Mouse (Mus musculus) liver, embryonic 12.5 days (tissue): ENCODE data around the gene Ctnnd2. TPM values are rescaled to one million over a fixed set of nuclear protein-coding genes. Genes with fewer than 3 reads are reported as not detected.

Source experiments
- ATAC-seq: fragments of 200-750 bp; cut with Nextera tagmentation; 2 replicates; pipeline ENCODE4 v1.8.0; 2017; ENCODE audit warnings: moderate number of reproducible peaks, mild to moderate bottlenecking, moderate library complexity
- H3K27ac ChIP-seq: fragments of 300-500 bp; sonication (generic); 2 replicates; pipeline ENCODE4 v1.5.1; 2016; ENCODE audit warnings: mild to moderate bottlenecking
- H3K27me3 ChIP-seq: fragments of 300-500 bp; sonication (generic); replicated peaks from 2 replicates; pipeline ENCODE4 v1.6.1; 2016; ENCODE audit warnings: mild to moderate bottlenecking, moderate library complexity
- H3K36me3 ChIP-seq: fragments of 300-500 bp; sonication (generic); 2 replicates; pipeline ENCODE4 v1.6.1; 2016; ENCODE audit warnings: mild to moderate bottlenecking, moderate library complexity
- H3K4me1 ChIP-seq: fragments of 300-500 bp; sonication (generic); 2 replicates; pipeline ENCODE4 v1.6.1; 2016
- H3K4me2 ChIP-seq: fragments of 300-500 bp; sonication (generic); 2 replicates; pipeline ENCODE4 v1.6.1; 2016; ENCODE audit warnings: mild to moderate bottlenecking, moderate library complexity
- H3K4me3 ChIP-seq: fragments of 300-500 bp; sonication (generic); 2 replicates; pipeline ENCODE4 v1.5.1; 2016; ENCODE audit warnings: mild to moderate bottlenecking, moderate library complexity
- H3K9ac ChIP-seq: fragments of 300-500 bp; sonication (generic); 2 replicates; pipeline ENCODE4 v1.6.1; 2016; ENCODE audit warnings: mild to moderate bottlenecking, moderate library complexity
- H3K9me3 ChIP-seq: fragments of 300-500 bp; sonication (generic); replicated peaks from 2 replicates; pipeline ENCODE4 v1.6.1; 2016; ENCODE audit warnings: mild to moderate bottlenecking, moderate library complexity
- WGBS: fragments of 180-500 bp; shearing (Covaris S2); methylation state at CpG from one replicate; pipeline ENCODE4 v1.1.7; 2016; ENCODE audit not compliant: insufficient replicate concordance; 5-methylcytosine and 5-hydroxymethylcytosine counted together
- polyA plus RNA-seq: library from polyadenylated mRNA; unstranded; fragments of >200 nt; fragmentation: Nextera tagmentation; extraction: Ambion mirVana; gene quantifications from 2 replicates; pipeline ENCODE4 v1.2.1, GENCODE M21; 2016

Gene Ctnnd2
- polyA plus RNA-seq, 1 experiment from 2014 or later, result 0.35 TPM

DNA sequence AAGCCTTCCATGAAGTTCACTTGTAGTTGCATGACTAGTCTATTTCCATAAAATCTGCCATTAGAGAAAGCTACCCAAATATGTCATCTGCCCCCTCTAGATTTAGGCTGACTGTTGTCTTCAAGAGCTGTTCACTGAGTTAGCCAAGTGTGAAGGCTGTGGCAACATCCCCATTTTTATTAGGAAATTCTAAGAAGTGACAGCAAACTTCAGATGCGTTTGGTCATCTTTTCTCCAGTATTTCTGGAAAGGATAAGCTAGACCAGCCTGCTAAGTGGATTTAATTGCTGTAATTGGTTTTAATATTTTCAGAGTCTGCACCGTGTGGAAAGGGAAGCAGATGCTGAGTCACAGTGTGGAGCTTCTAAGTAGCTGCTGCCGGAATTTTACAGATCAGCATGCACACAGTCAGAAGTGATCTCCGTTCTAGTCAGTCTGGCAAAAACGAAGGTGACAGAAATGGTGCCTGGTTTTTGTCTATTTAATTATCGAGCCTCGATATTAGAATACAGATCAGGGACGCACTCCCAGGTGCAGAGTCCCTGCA is 397.9 kb downstream of the Ctnnd2 start:
- no peaks in the 10 kb centered on the region for H3K9me3 ChIP-seq
- H3K9ac ChIP-seq, result no peak overlapping the region
- H3K4me3 ChIP-seq, result no peak overlapping the region
- no peak overlapping the region for H3K4me2 ChIP-seq
- H3K4me1 ChIP-seq, result no peaks in the 10 kb centered on the region
- 63% methylated on average over 8 of the region's 8 CpGs for WGBS
- H3K36me3 ChIP-seq, result no peaks in the 10 kb centered on the region
- ATAC-seq, result no peak
- H3K27me3 ChIP-seq, result no peaks in the 10 kb centered on the region
- no peak overlapping the region for H3K27ac ChIP-seq

DNA sequence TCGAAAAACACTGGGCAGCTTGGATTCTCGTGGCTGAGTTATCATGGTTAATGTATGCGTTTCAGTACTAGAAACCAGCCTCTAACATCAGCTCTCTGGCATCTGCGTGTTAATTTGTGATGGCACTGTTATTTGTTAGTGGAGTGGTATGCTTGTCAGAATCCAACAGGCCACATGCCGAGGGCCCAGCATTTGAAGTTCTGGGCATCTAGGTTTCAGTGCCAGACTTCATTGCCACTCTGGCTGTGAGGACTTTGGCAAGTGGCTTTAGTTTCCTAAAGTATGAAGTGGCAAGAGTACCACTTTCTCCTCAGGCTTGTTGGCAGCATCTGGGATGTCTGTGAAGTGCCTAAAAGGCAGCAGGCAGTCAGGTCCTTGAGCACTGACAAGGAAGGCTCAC is 415.1 kb downstream of the Ctnnd2 start:
- no peaks in the 10 kb centered on the region for H3K9me3 ChIP-seq
- H3K4me2 ChIP-seq, result no peak overlapping the region
- no peak for ATAC-seq
- no peak overlapping the region for H3K27ac ChIP-seq
- no peaks in the 10 kb centered on the region for H3K27me3 ChIP-seq
- H3K4me3 ChIP-seq, result no peak overlapping the region
- no peaks in the 10 kb centered on the region for H3K36me3 ChIP-seq
- no peak overlapping the region for H3K9ac ChIP-seq
- 71% methylated on average over 5 of the region's 5 CpGs for whole genome bisulfite sequencing
- H3K4me1 ChIP-seq, result no peaks in the 10 kb centered on the region

DNA sequence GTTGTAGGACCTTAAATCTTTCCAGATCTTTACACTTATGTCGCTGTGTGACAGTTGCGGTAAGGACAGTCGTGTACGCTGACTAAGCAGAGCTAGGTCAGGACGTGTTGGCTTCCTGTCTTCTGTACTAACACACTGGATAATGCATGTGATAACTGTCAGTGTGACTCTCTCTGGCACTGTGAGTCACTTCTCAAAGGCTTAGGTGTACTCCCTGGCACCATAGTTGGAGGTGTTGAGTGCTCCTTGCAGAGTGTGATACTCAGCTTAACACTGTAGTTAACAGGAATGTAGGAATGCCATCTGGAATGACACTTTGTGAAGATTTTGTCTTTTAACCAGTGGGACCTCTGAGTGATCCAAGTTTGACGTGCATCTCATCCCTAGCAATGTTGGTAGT is 418.5 kb downstream of the Ctnnd2 start:
- no peaks in the 10 kb centered on the region for H3K4me1 ChIP-seq
- ATAC-seq, result no peak
- 79% methylated on average over 6 of the region's 6 CpGs for WGBS

DNA sequence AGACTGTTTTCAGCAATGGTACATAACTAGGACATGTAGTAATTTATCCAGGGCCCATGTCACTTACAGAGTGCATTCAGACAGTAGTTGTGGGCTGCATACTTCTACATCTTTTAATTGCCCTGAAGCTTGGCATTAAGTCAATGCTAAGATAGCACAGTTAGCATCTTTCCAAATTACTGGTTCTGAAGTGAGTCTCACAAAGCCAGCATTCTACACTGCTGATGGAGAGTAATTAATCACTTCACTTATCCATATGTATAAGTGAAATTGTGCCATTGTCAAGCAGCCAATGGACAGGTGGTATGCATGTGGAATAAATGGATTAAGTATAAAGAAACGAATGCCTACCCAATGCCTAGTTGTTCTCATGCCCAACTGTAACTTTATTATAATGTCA is 423.1 kb downstream of the Ctnnd2 start:
- Histone ChIP-seq H3K4me1 (no peaks in the 10 kb centered on the region), H3K36me3 (no peaks in the 10 kb centered on the region), H3K4me2 (no peak overlapping the region), H3K4me3 (no peak overlapping the region), H3K9me3 (no peaks in the 10 kb centered on the region), H3K27ac (no peak overlapping the region), H3K27me3 (no peaks in the 10 kb centered on the region), H3K9ac (no peak overlapping the region)
- WGBS, result 58% methylated on average over 1 of the region's 1 CpGs
- ATAC-seq, result no peak

More for the DNA sequence above, 418.5 kb downstream of the Ctnnd2 start:
- H3K4me3 ChIP-seq, result no peak overlapping the region
- no peak overlapping the region for H3K4me2 ChIP-seq
- no peaks in the 10 kb centered on the region for H3K36me3 ChIP-seq
- no peaks in the 10 kb centered on the region for H3K27me3 ChIP-seq
- no peak overlapping the region for H3K9ac ChIP-seq
- H3K9me3 ChIP-seq, result no peaks in the 10 kb centered on the region
- H3K27ac ChIP-seq, result no peak overlapping the region

DNA sequence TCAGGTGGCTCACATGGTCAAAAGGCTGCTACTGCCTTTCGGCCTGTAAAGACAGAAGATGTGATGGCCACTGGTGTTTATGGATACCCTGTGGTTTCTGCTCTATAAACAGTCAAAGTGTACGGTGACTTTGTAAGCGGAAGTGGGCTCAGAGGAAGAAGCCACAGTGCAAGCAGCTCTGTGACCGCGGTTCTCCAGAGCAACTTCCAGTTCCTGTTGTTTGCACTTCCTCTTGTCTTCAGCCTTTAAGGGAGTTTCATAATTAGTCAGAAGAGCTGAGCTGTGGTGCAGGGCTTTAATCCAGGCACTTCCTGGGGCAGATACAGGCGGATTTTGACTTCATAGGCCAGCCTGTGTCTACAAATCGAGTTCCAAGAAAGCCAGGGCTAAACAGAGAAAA is 438.2 kb downstream of the Ctnnd2 start:
- no peaks in the 10 kb centered on the region for H3K36me3 ChIP-seq
- no peak overlapping the region for H3K4me2 ChIP-seq
- H3K27ac ChIP-seq, result no peak overlapping the region
- 20% methylated on average over 7 of the region's 7 CpGs for WGBS
- no peak overlapping the region for H3K9ac ChIP-seq
- no peaks in the 10 kb centered on the region for H3K27me3 ChIP-seq
- H3K4me1 ChIP-seq, result no peaks in the 10 kb centered on the region
- no peak for ATAC-seq
- H3K4me3 ChIP-seq, result no peak overlapping the region
- no peaks in the 10 kb centered on the region for H3K9me3 ChIP-seq

DNA sequence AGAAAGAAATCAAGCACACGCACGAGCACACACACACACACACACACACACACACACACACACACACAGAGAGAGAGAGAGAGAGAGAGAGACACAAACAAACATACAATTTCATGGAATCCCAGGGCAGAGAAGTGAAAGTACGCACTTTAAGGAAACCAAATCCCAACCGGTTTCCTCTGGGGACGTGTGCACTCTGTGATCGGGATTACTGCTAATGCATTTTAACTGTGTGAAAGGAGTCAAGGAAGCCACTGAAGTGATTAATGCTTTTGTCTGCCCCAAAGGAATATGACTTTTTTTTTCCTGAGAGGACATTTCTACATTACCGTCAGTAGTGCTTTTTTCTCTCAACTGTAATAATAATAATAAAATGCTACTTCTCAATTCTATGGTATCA is 443.1 kb downstream of the Ctnnd2 start:
- H3K4me2 ChIP-seq, result no peak overlapping the region
- H3K4me3 ChIP-seq, result no peak overlapping the region
- H3K9ac ChIP-seq, result no peak overlapping the region
- no peaks in the 10 kb centered on the region for H3K27me3 ChIP-seq
- H3K27ac ChIP-seq, result no peak overlapping the region
- H3K9me3 ChIP-seq, result no peaks in the 10 kb centered on the region
- 67% methylated on average over 7 of the region's 7 CpGs for WGBS
- no peaks in the 10 kb centered on the region for H3K36me3 ChIP-seq
- no peak for ATAC-seq
- H3K4me1 ChIP-seq, result no peaks in the 10 kb centered on the region

DNA sequence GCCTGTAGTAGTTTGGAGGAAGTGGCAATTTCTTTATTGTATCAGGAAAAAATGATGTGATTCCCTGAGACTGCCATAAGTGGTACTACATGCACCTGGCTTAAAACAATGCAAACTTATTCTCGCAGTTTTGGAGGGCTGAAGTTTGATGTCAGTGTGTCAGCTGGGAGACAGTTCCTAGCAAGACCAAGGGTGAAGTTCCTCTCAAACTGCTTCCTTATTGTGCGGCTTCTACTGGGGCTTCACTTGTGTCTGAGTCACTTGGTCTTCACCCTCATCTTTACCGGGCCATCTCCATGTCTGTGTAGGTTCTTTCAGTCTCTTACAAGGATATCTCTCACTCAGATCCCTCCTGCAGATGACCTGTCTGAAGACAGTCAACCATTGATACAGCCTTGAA is 444.5 kb downstream of the Ctnnd2 start:
- no peak for ATAC-seq
- no peaks in the 10 kb centered on the region for H3K27me3 ChIP-seq
- H3K9ac ChIP-seq, result no peak overlapping the region
- H3K4me2 ChIP-seq, result no peak overlapping the region
- no peaks in the 10 kb centered on the region for H3K4me1 ChIP-seq
- no peaks in the 10 kb centered on the region for H3K9me3 ChIP-seq
- no peak overlapping the region for H3K4me3 ChIP-seq
- no peaks in the 10 kb centered on the region for H3K36me3 ChIP-seq
- WGBS, result 45% methylated on average over 3 of the region's 3 CpGs
- H3K27ac ChIP-seq, result no peak overlapping the region

DNA sequence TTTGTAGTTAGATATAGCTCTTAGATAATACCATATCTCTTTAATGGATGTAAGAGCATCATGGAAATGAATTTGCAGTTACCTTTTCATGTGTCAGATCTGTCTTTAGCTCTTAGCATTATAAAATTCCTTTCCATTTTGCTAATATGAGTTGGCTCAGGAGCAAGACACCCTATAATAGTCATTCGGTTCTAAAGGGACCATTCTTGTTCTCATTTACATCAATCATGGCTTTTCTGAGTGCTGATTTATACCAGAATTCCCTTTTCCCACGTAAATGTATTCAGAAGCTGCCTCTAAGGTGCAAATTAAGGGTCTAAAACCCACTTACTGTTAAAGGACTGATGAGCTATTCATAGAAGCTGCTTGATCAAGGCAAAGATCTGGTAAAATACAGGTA is 445.5 kb downstream of the Ctnnd2 start:
- Histone ChIP-seq H3K36me3 (no peaks in the 10 kb centered on the region), H3K27me3 (no peaks in the 10 kb centered on the region), H3K4me2 (no peak overlapping the region), H3K4me1 (no peaks in the 10 kb centered on the region), H3K9me3 (no peaks in the 10 kb centered on the region), H3K27ac (no peak overlapping the region), H3K4me3 (no peak overlapping the region), H3K9ac (no peak overlapping the region)
- ATAC-seq, result no peak
- WGBS, result 66% methylated on average over 2 of the region's 2 CpGs

DNA sequence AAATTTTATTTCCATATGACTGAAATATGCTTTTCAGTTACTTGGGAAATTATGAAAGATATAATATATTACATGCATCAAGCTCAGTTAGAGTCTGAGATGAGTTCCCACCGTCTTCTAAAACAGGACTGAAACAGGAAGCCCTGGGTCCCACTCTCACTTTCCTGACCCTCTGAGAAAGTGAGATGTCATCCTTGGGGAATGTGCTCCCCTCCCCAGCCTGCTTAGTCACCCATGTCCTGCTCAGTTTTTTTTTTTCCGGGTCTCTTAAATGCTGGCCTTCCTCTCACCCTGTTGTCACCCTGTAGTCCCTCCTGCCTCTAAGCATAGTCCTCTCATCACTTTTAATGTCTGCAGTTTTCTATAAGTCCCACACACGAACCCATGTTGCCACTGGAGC is 456.1 kb downstream of the Ctnnd2 start:
- no peak for ATAC-seq
- WGBS, result 24% methylated on average over 3 of the region's 3 CpGs
- no peaks in the 10 kb centered on the region for H3K36me3 ChIP-seq

DNA sequence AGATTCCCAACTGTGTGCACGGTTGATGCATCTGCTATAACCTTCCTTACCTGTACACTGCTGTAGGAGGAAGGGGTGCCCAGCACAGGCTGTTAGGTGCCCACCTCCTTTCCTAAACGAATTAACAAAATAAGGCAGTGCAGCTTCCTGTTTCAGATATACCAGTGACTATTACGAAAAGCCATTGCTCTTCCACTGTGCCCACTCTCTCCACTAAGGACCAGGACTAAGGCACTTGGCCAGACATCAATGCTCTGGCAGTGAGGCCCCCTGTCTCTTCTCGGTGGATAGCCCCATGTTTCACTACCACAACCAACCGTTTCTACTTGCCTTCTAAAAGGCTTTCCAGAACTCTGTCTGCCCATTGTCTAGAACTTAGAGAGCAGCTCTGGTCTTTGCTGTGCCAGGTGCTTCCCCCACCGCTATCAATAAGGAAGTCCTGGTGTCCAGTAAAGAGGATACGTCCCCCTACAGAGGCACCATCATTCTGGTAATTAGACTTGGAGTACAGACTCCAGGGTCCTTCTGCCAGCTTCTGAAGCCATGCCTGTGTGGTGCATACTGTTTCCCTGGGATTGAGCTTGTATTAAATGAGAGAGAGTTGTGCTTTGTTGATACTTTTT is 459.8 kb downstream of the Ctnnd2 start:
- Histone ChIP-seq H3K36me3 (no peaks in the 10 kb centered on the region), H3K4me3 (no peak overlapping the region), H3K9me3 (no peaks in the 10 kb centered on the region), H3K27me3 (no peaks in the 10 kb centered on the region), H3K9ac (no peak overlapping the region), H3K4me2 (no peak overlapping the region), H3K4me1 (no peaks in the 10 kb centered on the region), H3K27ac (no peak overlapping the region)
- no peak for ATAC-seq
- WGBS, result 48% methylated on average over 7 of the region's 7 CpGs

More for the DNA sequence above, 456.1 kb downstream of the Ctnnd2 start:
- no peaks in the 10 kb centered on the region for H3K27me3 ChIP-seq
- no peak overlapping the region for H3K4me3 ChIP-seq
- no peak overlapping the region for H3K9ac ChIP-seq
- no peak overlapping the region for H3K4me2 ChIP-seq
- no peaks in the 10 kb centered on the region for H3K9me3 ChIP-seq
- no peak overlapping the region for H3K27ac ChIP-seq
- no peaks in the 10 kb centered on the region for H3K4me1 ChIP-seq

DNA sequence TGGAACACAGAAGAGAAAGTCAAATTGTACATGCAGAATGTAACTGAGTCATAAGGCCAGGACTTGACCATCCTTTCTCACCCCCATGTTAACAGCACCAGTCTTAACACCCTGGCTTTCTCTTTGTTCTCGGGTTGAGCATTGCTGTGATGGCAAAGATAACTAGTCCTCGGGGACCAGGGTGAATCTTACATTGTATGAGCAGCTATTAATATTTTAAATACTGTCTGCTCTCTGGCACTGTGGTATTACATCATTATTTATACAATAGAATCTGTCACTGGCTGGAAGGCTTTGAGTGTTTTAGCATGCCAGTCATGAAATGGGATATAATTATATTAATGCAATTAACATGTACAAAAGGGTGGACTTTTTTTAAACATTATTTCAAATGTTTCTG is 461.5 kb downstream of the Ctnnd2 start:
- ATAC-seq, result no peak
- 39% methylated on average over 2 of the region's 2 CpGs for WGBS
- Histone ChIP-seq H3K4me2 (no peak overlapping the region), H3K9me3 (no peaks in the 10 kb centered on the region), H3K9ac (no peak overlapping the region), H3K27ac (no peak overlapping the region), H3K4me3 (no peak overlapping the region), H3K4me1 (no peaks in the 10 kb centered on the region), H3K36me3 (no peaks in the 10 kb centered on the region), H3K27me3 (no peaks in the 10 kb centered on the region)

DNA sequence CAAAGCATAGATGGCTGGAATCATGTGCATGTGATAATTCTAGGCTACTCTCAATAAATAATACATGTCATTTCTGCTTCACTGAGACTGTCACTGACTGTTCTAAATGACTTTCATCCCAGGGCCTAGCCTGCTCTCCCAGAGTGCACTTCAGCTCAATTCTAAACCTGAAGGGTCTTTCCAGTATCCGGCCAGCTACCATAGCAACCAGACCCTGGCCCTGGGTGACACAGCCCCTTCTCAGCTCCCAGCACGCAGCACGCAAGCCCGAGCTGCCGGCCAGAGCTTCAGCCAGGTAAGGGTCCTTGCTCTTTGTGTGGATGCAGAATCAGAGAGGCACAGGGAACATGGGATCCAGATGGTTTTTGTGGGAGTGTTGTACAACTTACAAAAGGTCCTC is 462.1 kb downstream of the Ctnnd2 start:
- 66% methylated on average over 5 of the region's 5 CpGs for WGBS
- Histone ChIP-seq H3K9me3 (no peaks in the 10 kb centered on the region), H3K9ac (no peak overlapping the region), H3K36me3 (no peaks in the 10 kb centered on the region), H3K27me3 (no peaks in the 10 kb centered on the region), H3K4me2 (no peak overlapping the region), H3K4me1 (no peaks in the 10 kb centered on the region), H3K4me3 (no peak overlapping the region), H3K27ac (no peak overlapping the region)
- no peak for ATAC-seq

DNA sequence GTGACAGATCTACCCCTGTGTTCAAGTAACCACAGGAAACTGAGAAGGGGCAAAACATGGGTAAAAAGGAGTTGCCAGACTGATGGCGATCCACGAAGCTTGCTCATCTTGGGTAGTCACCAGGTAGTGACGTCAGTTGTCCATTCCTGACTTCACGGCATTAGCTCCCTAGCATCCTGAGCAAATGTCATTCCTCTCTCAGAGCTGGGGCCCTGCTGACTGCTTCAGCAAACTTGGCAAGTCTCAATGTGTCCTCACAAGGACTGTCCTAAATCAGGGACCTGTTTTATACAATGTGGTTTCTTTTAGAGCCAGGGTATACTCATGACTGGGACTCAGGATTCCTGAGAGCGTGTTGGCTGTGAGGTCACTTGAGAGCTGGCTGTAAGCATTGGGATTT is 468.3 kb downstream of the Ctnnd2 start:
- H3K4me1 ChIP-seq, result no peaks in the 10 kb centered on the region
- peaks cover 11% of the 10 kb centered on the region for H3K27me3 ChIP-seq
- no peak overlapping the region for H3K27ac ChIP-seq
- no peak for ATAC-seq
- no peak overlapping the region for H3K4me2 ChIP-seq
- H3K36me3 ChIP-seq, result no peaks in the 10 kb centered on the region
- WGBS, result 71% methylated on average over 5 of the region's 5 CpGs
- H3K9ac ChIP-seq, result no peak overlapping the region
- no peaks in the 10 kb centered on the region for H3K9me3 ChIP-seq
- no peak overlapping the region for H3K4me3 ChIP-seq
